Mouse (Mus musculus): ENCODE data around the gene Fars2.

Fars2 gene

GRCm38 (mm10) chr13:36731931-36732461 is 614.8 kb downstream of the Fars2 start:
- no peak for DNase-seq (ENCODE audit: low spot score in 2 of 2)

GRCm38 (mm10) chr13:36732891-36733490 is 615.8 kb downstream of the Fars2 start:
- DNase-seq (ENCODE audit: low spot score in 2 of 2) = no peak

- no peak for DNase-seq (ENCODE audit: low spot score in 2 of 2)
Measured at GRCm38 (mm10) chr13:36733566-36733965, 616.4 kb downstream of the Fars2 start.

- no peak for DNase-seq (ENCODE audit: low spot score in 2 of 2)
Measured at GRCm38 (mm10) chr13:36733989-36734690, 616.9 kb downstream of the Fars2 start.

DNA sequence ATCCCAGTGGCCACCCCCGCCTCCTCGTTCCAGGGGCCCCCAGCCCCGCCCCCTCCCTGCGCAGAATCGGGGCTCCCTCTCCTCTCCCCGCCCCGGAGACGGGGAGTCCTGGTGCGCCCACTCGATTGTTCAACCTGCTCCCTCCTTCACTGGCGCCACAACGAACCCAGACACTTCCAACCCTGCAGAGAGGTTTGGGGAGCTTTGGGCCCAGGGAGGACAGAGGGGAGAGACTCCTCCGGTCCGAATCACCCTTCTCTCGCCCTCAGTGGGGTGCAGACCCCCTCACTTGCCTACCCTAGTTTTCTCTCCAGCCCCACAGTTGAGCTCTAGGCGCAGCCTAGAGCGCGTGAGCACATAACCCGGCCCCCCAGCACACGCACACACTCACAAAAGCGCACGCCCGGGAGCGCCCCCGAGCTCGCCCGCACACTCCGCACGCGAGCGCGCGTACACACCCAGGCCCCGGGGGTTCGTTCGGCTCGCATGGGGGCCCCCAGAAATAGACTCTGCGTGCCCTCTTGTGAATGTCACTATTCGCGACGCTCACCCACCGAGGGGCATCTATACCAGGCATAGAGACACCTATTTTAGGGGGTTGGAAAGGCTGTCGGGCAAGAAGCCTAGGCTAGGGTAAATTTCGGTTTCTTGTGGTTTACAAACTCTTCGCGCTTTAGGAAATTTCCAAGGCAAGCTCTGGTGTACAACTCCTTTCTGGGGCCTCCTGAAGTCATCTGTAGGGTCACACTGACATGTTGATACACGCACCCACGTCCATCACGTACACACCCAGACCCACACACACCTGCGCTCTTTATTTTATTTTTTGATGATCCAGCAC is 617.7 kb downstream of the Fars2 start, which contains the start of gene Nrn1:
Gene Nrn1 (minus strand): TSS at position 401 of the 841 bp plus-strand sequence.
- DNase-seq (ENCODE audit: low spot score in 2 of 2) = peak in 1 of 2 experiments; percentile 19

DNA sequence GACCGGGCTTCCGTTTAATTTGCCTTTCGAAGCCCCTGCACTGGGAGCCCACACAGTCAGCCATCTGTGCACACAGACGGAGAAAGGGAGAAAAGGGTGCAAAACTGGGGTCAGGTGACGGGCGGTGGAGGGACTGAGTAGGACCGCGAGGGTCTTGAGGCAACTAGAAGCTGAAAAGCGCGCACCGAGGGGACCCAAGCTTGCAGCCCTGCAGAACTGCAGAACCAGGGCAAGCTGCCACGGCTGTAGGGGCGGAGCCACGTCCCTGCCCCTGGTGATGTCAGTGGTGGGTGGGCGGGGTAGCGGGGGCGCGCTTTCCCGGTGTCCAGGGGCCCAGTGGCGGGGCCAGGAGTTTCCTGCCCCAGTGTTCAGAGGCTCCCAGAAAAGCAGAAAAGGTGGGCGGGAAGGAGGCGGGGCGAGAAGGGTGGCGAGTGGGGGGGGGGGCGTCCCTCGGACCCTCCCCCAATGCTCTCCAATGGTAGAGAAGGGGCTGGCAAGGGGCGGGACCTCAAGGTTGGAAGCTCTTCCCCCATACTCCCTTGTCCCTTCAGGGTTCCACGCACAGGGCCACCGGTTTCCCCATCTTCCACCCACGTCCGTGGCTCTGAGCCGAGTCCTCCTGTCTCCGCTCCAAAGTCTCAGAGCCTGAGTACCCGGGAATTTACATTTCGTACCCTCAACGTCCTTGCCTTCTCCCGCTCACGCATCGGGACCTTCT is 618.8 kb downstream of the Fars2 start:
- DNase-seq (ENCODE audit: low spot score in 2 of 2) = peak in 1 of 2 experiments; percentile 58

- DNase-seq (ENCODE audit: low spot score in 2 of 2) = no peak
Measured at GRCm38 (mm10) chr13:36736619-36736996, 619.4 kb downstream of the Fars2 start.

DNA sequence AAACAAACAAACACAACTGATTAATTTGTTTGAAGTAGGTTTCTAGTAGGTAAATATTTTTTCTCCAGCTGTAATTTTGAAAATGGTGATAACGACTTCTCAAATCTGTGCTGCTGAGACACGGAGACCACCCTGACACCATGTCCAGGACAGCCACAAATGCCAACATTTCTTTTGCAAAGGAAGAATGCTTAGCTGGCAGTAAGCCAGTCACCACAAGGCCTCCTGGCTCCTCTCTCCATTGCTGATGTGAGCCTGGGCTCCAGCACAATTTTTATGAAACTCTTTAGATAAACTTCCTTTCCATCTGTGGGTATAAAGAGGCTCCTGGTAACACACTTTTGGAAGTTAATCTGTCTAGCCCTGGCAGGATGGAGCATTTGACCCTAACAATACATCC is 632.8 kb downstream of the Fars2 start:
- DNase-seq (ENCODE audit: low spot score in 2 of 2) = no peak

DNA sequence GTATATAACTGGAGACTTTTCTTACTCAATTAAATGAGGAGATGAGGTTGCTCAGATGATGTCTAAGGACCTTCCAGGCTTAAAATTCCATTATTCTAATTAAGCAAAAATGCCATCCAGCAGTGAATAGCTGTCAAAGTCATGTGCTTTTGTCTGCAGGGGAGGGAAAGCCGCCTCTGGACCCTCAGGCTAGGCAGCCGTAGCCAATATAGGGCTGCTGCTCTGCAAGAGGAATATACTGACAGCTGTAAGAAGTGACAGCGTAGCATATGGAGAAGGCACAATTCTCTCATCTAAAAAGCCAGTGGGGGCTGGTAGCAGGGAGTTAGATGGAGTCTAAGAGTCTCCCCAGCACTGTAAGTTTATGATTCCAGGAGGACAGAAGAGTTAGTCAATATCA is 634.6 kb downstream of the Fars2 start:
- DNase-seq (ENCODE audit: low spot score in 2 of 2) = no peak

GRCm38 (mm10) chr13:36766801-36767200 is 649.6 kb downstream of the Fars2 start:
- DNase-seq (ENCODE audit: low spot score in 2 of 2) = no peak

Measured in urinary bladder, postnatal 36 days (tissue).